Mouse (Mus musculus): ENCODE data around the gene Rnf212. TPM values are rescaled to one million over a fixed set of nuclear protein-coding genes. Genes with fewer than 3 reads are reported as not detected.

Gene Rnf212
- total and polyA plus RNA-seq, 3 experiments = not detected

DNA sequence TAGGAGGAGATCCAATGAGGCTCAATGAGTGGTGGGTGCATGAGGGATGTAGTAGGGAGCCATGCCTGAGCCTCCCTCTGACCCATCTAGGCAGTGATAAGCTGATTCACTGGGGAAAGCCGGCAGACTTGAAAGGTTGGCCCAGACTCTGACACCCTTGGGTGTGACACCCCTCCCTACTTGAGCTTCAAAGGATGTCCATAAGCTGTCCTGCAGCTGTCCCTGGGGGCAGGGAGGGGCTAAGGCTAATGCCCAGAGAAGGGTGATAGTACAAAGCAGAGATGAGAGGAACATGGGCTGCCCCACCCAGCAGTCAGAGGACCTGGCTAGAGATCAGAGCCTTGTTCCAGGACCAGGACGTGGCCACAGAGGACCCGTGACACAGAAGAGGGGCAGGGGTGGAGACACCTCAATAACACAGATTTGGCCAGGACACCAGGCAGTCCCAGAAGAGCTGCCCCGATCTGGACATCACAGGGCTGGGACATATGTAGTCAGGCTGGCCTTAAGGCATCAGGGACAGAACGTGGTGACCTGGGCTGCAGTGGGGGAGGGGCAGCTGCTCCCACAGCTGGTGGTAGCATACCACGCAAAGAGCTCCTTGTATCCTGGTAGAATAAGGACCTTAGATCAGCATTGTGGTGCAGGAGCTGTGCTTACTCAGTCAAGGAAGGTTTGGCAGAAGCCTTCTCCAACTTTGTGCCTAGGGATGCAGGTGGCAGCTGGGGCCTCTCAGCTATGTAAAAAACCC lies 65.6 kb downstream of the Rnf212 start:
- Histone ChIP-seq H3K36me3 (ENCODE audit: control insufficient read depth, insufficient read depth, low read length) (no peaks in the 10 kb centered on the region), H3K27me3 (ENCODE audit: control insufficient read depth, insufficient read depth, low read length) (no peaks in the 10 kb centered on the region), H3K9ac (ENCODE audit: low read depth, low read length) (no peak overlapping the region), H3K27ac (no peak overlapping the region), H3K4me3 (no peak overlapping the region), H3K4me1 (ENCODE audit: control insufficient read depth, insufficient read depth, low read length) (peaks cover 3% of the 10 kb centered on the region), H3K79me2 (replicated peaks; ENCODE audit: control insufficient read depth, insufficient read depth, low read length) (no peaks in the 10 kb centered on the region)
- no peak for TF ChIP-seq CTCF (IDR thresholded peaks at IDR 0.05)
- no peak for TF ChIP-seq EP300 (IDR thresholded peaks at IDR 0.05; ENCODE audit: insufficient read depth, low read depth, low read length)
- TF ChIP-seq POLR2A (IDR thresholded peaks at IDR 0.05; ENCODE audit: insufficient read depth, low read depth, low read length) = no peak
- DNase-seq = no peak
- intact Hi-C loops (cut with DNase I) = no loop called here
- 37% methylated on average over 6 of the region's 6 CpGs for WGBS

DNA sequence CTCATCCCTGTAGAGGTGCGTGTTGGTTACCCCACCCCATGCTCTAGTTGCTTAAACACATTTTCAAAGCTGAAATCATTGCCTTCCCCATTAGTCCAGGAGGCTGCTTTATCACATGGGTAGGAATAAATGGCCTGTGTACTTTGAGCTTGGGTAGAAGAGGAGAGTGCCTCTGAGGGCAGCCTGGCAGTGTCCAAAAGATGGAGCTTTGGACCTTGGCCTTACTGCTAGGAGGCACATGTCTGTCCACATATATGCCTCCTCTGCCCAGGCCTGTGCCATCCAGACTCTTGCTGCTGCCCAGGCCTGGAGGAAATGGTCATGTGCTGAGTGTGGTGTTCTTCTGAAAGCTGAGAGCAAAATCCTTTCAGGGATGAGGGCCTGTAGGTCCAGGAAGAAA lies 66.4 kb downstream of the Rnf212 start:
- TF ChIP-seq EP300 (IDR thresholded peaks at IDR 0.05; ENCODE audit: insufficient read depth, low read depth, low read length) = no peak
- no peak for TF ChIP-seq CTCF (IDR thresholded peaks at IDR 0.05)
- no peak for TF ChIP-seq POLR2A (IDR thresholded peaks at IDR 0.05; ENCODE audit: insufficient read depth, low read depth, low read length)

DNA sequence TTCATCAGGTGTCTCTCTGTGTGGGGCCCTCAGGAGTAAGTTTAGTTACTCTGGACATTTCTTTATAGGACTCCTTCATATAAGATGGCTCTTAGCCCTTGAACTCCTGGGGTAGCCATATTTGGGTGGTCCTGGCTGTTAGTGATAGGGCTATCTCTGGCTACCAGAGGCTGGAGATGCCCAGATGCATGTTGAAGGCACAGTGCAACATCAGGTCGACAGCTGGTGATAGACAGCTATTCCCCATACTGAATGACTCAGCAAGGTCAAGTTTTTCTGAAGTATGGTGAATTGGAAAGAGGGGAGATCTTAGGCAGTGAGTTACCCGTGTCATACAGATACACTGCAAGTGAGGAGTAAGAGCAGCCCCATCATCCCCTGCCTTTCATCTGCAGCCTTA lies 67.0 kb downstream of the Rnf212 start:
- TF ChIP-seq POLR2A (IDR thresholded peaks at IDR 0.05; ENCODE audit: insufficient read depth, low read depth, low read length) (no peak), EP300 (IDR thresholded peaks at IDR 0.05; ENCODE audit: insufficient read depth, low read depth, low read length) (no peak), CTCF (IDR thresholded peaks at IDR 0.05) (no peak)
- intact Hi-C loops (cut with DNase I) = no loop called here
- Histone ChIP-seq H3K4me1 (ENCODE audit: control insufficient read depth, insufficient read depth, low read length) (no peaks in the 10 kb centered on the region), H3K27ac (no peak overlapping the region), H3K36me3 (ENCODE audit: control insufficient read depth, insufficient read depth, low read length) (no peaks in the 10 kb centered on the region), H3K4me3 (no peak overlapping the region), H3K79me2 (replicated peaks; ENCODE audit: control insufficient read depth, insufficient read depth, low read length) (no peaks in the 10 kb centered on the region), H3K27me3 (ENCODE audit: control insufficient read depth, insufficient read depth, low read length) (no peaks in the 10 kb centered on the region), H3K9ac (ENCODE audit: low read depth, low read length) (no peak overlapping the region)
- no peak for DNase-seq
- WGBS = 75% methylated on average over 2 of the region's 2 CpGs

More for the DNA sequence above, 66.4 kb downstream of the Rnf212 start:
- Histone ChIP-seq H3K27me3 (ENCODE audit: control insufficient read depth, insufficient read depth, low read length) (no peaks in the 10 kb centered on the region), H3K4me3 (no peak overlapping the region), H3K36me3 (ENCODE audit: control insufficient read depth, insufficient read depth, low read length) (no peaks in the 10 kb centered on the region), H3K27ac (no peak overlapping the region), H3K4me1 (ENCODE audit: control insufficient read depth, insufficient read depth, low read length) (no peaks in the 10 kb centered on the region), H3K79me2 (replicated peaks; ENCODE audit: control insufficient read depth, insufficient read depth, low read length) (no peaks in the 10 kb centered on the region), H3K9ac (ENCODE audit: low read depth, low read length) (no peak overlapping the region)
- WGBS = 94% methylated on average over 1 of the region's 1 CpGs
- intact Hi-C loops (cut with DNase I) = no loop called here
- no peak for DNase-seq

DNA sequence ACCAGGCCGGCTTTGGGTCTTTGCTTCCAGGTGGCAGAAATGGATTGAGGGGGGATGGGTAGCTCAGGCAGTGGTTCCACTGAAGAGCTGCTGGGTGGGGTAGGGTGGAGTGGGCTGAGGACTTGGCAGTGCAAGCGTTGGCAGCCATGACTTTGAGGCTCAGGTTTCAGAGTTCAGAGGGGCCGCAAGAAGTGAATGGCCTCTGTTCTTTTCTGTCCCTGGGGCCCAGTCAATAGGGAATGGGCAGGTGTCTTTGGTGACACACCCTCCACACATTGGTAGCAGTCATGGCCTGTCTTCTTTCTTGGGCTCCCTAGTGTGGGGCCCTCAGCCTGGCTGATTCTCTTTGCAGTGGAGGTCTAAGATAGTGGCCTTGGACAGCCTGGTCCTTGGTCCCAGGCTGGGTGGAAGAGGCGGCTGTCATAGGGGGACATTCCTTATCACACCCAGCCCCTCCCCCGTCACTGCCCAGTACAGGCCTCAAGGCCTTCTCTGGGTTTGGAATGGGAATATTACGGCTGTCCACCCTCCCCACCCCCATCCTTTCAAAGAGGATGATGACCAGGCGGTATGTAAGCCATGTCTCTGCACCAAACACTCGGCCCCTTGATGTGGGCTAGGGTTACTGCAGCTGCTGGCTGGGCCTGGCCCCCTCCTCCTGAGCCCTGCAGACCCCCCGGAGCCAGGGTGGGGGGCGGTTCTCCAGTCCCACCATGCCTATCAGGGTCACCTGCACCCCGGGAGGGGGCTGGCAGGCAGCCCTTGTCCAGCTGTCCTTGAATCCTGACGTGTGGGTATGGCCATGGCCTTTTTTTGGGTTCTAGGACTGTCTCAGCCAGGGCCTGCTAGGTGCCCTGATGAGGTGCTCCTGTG lies 70.8 kb downstream of the Rnf212 start:
- no peak overlapping the region for H3K27ac ChIP-seq
- no peak overlapping the region for H3K4me3 ChIP-seq
- intact Hi-C loops (cut with DNase I) = no loop called here
- DNase-seq = no peak
- no peaks in the 10 kb centered on the region for H3K79me2 ChIP-seq (replicated peaks; ENCODE audit: control insufficient read depth, insufficient read depth, low read length)
- TF ChIP-seq POLR2A (IDR thresholded peaks at IDR 0.05; ENCODE audit: insufficient read depth, low read depth, low read length) = no peak
- no peak for TF ChIP-seq CTCF (IDR thresholded peaks at IDR 0.05)
- TF ChIP-seq EP300 (IDR thresholded peaks at IDR 0.05; ENCODE audit: insufficient read depth, low read depth, low read length) = no peak
- H3K27me3 ChIP-seq (ENCODE audit: control insufficient read depth, insufficient read depth, low read length) = no peaks in the 10 kb centered on the region
- WGBS = 81% methylated on average over 12 of the region's 12 CpGs
- no peak overlapping the region for H3K9ac ChIP-seq (ENCODE audit: low read depth, low read length)
- no peaks in the 10 kb centered on the region for H3K36me3 ChIP-seq (ENCODE audit: control insufficient read depth, insufficient read depth, low read length)
- no peaks in the 10 kb centered on the region; the same call in 1 of the 2 replicates for H3K4me1 ChIP-seq (ENCODE audit: control insufficient read depth, insufficient read depth, low read length)

DNA sequence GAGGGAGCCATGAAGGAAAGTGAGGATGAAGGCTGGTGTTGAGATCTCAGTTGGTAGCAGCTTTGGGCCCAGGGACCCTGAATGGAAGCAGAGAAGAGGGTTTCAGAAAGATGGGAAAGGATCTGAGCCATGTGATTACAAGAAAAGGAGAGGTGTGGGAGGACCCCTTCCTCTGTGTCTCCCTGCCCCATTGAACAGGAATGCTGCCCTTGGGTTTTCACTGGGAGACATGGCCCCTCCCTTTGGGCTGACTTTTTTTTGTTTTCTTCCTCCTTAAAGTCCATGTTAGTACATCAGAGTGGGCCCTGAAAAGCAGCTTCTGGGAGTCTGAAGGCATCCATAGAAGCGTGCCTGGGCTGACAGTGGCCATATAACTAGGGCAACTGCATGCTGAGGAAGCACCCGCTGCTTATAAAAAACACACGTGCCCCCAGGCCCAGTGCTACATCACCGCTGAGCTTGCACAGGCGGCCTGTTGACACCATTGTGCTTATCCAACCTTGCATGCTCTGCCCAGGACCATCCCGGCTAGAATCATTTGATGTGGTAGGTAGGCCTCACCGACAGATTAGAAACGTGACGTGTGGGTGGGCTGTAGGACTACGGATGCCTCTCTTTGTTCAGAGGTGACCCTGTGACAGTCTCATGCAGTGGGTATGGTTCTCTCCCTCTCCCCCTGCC lies 73.3 kb downstream of the Rnf212 start:
- Histone ChIP-seq H3K36me3 (ENCODE audit: control insufficient read depth, insufficient read depth, low read length) (no peaks in the 10 kb centered on the region), H3K79me2 (replicated peaks; ENCODE audit: control insufficient read depth, insufficient read depth, low read length) (no peaks in the 10 kb centered on the region), H3K4me3 (no peak overlapping the region), H3K27me3 (ENCODE audit: control insufficient read depth, insufficient read depth, low read length) (no peaks in the 10 kb centered on the region), H3K27ac (no peak overlapping the region), H3K9ac (ENCODE audit: low read depth, low read length) (no peak overlapping the region), H3K4me1 (ENCODE audit: control insufficient read depth, insufficient read depth, low read length) (no peaks in the 10 kb centered on the region; the same call in 1 of the 2 replicates)
- intact Hi-C loops (cut with DNase I) = no loop called here
- TF ChIP-seq EP300 (IDR thresholded peaks at IDR 0.05; ENCODE audit: insufficient read depth, low read depth, low read length) (no peak), POLR2A (IDR thresholded peaks at IDR 0.05; ENCODE audit: insufficient read depth, low read depth, low read length) (no peak)
- no peak for DNase-seq
- 79% methylated on average over 10 of the region's 10 CpGs for WGBS
